Mouse (Mus musculus) forebrain, embryonic 16.5 days (tissue): ENCODE results near the gene Sobp. TPM values are rescaled to one million over a fixed set of nuclear protein-coding genes. Genes with fewer than 3 reads are reported as not detected.

ENCODE experiments used
- ATAC-seq: fragments of 200-750 bp; cut with Nextera tagmentation; 2 replicates; pipeline ENCODE4 v1.8.0; 2017; ENCODE audit warnings: mild to moderate bottlenecking, moderate library complexity
- H3K27ac ChIP-seq: fragments of 300-500 bp; sonication (generic); 2 replicates; pipeline ENCODE4 v1.5.1; 2014; ENCODE audit warnings: low read length, control low read depth
- H3K27me3 ChIP-seq: fragments of 300-500 bp; sonication (generic); replicated peaks from 2 replicates; pipeline ENCODE4 v1.6.1; 2014; ENCODE audit warnings: low read length; ENCODE audit not compliant: control insufficient read depth, insufficient read depth
- H3K36me3 ChIP-seq: fragments of 300-500 bp; sonication (generic); 2 replicates; pipeline ENCODE4 v1.6.1; 2014; ENCODE audit not compliant: control insufficient read depth, insufficient read depth
- H3K4me1 ChIP-seq: fragments of 300-500 bp; sonication (generic); replicated peaks from 2 replicates; pipeline ENCODE4 v1.6.1; 2014; ENCODE audit warnings: low read length; ENCODE audit not compliant: control insufficient read depth, insufficient read depth
- H3K4me2 ChIP-seq: fragments of 300-500 bp; sonication (generic); 2 replicates; pipeline ENCODE4 v1.6.1; 2014; ENCODE audit warnings: mild to moderate bottlenecking, low read length, control low read depth
- H3K4me3 ChIP-seq: fragments of 300-500 bp; sonication (generic); replicated peaks from 2 replicates; pipeline ENCODE4 v1.5.1; 2014; ENCODE audit warnings: mild to moderate bottlenecking, low read length, control low read depth
- H3K9ac ChIP-seq: fragments of 300-500 bp; sonication (generic); replicated peaks from 2 replicates; pipeline ENCODE4 v1.6.1; 2014; ENCODE audit warnings: low read depth, low read length, control low read depth
- H3K9me3 ChIP-seq: fragments of 300-500 bp; sonication (generic); 2 replicates; pipeline ENCODE4 v1.6.1; 2016; ENCODE audit warnings: low read length; ENCODE audit not compliant: control insufficient read depth
- WGBS: fragments of 180-500 bp; shearing (Covaris S2); extraction: QIAGEN DNeasy Blood & Tissue Kit; methylation state at CpG from one replicate; pipeline ENCODE4 v1.1.7; 2014; 5-methylcytosine and 5-hydroxymethylcytosine counted together
- polyA plus RNA-seq: library from polyadenylated mRNA; unstranded; fragments of >200 nt; fragmentation: Nextera tagmentation; extraction: Ambion mirVana; gene quantifications from 2 replicates; pipeline ENCODE4 v1.2.1, GENCODE M21; 2015

Sobp gene
- polyA plus RNA-seq, 1 experiment from 2014 or later, result 15.1 TPM

DNA sequence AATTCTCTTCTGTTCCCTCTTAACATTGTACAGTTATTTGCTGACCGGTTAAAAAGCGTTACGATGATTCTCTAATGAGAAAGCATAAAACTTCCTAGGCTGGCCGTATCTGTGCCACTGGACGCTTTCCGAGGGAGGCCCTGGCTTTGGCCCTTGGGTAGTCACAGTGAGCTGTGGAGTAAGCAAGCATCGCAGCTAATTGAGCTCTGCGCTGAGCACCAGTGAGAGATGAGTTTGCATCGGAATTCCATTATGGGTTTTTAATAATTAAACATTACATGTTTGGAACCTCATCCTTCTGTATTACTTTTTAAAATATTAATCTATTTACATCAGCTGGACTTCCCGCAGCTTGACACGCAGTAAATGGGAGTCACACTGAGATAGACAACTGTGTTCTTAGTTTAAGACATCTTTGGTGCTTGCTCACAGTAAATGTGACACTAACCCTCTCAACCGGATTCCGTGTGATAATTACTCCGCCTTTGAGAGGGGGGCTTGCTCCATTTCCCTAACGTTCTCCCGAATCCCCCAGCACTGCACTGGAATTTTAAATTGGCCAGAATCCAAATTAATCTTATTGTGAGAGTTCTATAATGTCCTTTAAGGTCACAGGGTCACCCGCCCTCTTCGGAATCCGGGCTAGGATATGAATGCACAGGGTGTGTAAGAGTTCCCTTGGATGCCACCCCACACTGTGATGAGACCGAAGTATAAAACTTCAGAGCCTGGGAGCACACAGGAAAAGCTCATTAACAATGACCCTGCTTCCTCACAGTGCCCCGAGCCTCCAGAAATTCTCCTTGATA, 137.5 kb downstream of the Sobp start:
- Histone ChIP-seq H3K9me3 (no peaks in the 10 kb centered on the region), H3K27ac (no peak overlapping the region), H3K4me3 (no peak overlapping the region), H3K4me2 (no peak overlapping the region), H3K4me1 (peaks cover 9% of the 10 kb centered on the region), H3K36me3 (no peaks in the 10 kb centered on the region), H3K27me3 (no peaks in the 10 kb centered on the region), H3K9ac (no peak overlapping the region)
- 40% methylated on average over 21 of the region's 21 CpGs for WGBS
- ATAC-seq, result no peak

DNA sequence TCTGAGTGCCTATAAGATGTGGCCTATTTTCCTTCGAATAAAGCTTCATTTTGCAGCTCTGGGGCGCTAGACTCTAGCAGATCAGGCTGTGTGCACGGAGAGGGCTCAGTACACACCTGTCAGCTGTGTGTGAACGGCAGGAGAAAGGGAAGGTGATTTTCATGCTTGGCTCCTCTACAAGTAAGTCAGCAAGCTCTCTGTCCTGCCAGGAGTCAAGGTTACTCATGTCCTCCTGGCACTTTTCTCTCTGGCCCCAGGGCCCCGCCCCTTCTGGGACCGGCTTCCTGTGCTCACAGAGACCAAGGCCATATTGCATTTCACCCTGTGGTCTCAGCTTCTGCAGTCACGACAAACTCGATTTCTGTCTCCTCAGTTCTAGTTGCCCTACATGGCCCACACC, 138.8 kb downstream of the Sobp start:
- no peak overlapping the region for H3K4me3 ChIP-seq
- H3K9ac ChIP-seq, result no peak overlapping the region
- ATAC-seq, result no peak
- no peaks in the 10 kb centered on the region for H3K9me3 ChIP-seq
- no peaks in the 10 kb centered on the region for H3K27me3 ChIP-seq
- no peaks in the 10 kb centered on the region for H3K36me3 ChIP-seq
- peaks cover 9% of the 10 kb centered on the region for H3K4me1 ChIP-seq
- WGBS, result 70% methylated on average over 8 of the region's 8 CpGs
- H3K4me2 ChIP-seq, result no peak overlapping the region
- no peak overlapping the region for H3K27ac ChIP-seq

DNA sequence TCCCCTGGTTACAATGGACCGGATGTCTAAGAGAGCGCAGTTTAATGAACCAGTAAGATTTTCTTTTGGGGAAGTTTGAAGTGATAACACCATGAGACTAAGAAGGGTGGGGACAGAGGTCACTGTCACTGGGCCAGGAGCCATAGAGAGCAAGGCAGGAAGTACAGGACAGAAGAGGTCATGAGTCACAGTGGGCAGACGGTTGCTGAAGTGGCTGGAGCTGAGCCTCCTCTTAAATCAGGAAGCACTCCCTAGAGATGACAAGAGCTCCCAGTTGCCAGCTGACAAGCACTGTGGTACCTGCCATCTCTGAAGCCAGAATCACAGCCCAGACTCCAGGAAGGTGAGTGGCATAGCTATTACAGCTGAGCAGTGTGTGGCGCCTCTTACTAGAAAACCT, 139.5 kb downstream of the Sobp start:
- peaks cover 9% of the 10 kb centered on the region for H3K4me1 ChIP-seq
- WGBS, result 81% methylated on average over 4 of the region's 4 CpGs
- no peak for ATAC-seq

DNA sequence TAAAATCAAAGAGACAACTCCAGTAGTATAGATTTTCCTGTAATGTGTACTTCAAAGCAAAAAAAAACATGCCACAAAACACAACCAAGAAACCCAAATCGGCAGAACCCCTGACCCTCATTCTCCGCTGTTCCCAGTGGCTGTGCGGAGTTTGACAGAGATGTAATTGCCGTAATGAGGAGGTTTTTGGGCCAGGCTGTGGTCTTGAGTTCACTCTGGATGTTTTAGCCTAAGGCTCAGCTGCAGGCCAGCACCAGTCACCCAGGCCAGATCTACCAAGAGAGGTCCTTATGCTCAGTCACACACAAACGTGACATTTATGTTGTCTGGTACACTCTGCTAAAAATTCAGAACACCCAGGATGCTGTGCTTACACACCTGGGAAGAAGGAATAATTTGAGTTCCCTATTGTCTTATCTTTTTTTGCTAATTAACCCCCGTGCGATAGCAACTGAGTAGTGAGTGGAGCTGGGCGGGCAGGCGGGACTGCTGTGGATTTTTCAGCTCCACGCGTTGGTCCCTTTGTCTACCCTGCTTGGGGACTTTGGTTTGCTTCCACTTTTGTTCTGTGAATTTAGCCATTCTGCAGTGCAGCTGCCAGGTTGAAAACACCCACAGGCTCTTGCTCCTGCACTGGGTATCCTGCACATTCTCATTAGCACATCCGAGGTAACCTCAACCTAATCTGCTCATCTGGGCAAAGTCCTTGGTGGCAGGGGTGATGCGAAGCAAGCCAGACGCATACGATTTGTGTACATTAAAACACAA, 140.7 kb downstream of the Sobp start:
- Histone ChIP-seq H3K9me3 (no peaks in the 10 kb centered on the region), H3K4me3 (no peak overlapping the region), H3K4me2 (no peak overlapping the region), H3K27ac (no peak overlapping the region), H3K36me3 (no peaks in the 10 kb centered on the region), H3K27me3 (no peaks in the 10 kb centered on the region), H3K4me1 (peaks cover 9% of the 10 kb centered on the region), H3K9ac (no peak overlapping the region)
- peak; percentile 43; the same call in 1 of the 2 replicates for ATAC-seq
- 47% methylated on average over 15 of the region's 15 CpGs for WGBS

More for the DNA sequence above, 139.5 kb downstream of the Sobp start:
- Histone ChIP-seq H3K27me3 (no peaks in the 10 kb centered on the region), H3K36me3 (no peaks in the 10 kb centered on the region), H3K27ac (no peak overlapping the region), H3K4me2 (no peak overlapping the region), H3K9ac (no peak overlapping the region), H3K9me3 (no peaks in the 10 kb centered on the region), H3K4me3 (no peak overlapping the region)

DNA sequence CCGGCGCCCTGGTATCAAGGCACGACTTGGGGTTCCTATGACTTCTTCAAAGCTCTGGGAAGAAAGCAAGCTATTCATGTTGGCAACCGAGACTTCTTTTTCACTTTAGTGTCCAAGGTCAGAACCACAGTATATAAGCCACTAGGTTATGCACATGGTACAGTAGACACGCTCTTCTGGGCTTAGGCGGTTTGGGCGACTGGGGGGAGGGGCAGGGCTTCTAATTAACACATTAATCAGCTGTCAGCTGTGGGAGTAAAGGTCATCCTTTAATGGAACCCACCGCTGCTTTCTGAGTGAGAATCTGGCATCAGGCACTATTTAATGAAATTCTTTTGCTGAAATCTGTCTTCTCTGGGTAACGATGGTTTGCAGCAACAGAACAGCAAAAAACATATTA, 147.3 kb downstream of the Sobp start:
- Histone ChIP-seq H3K4me1 (peaks cover 35% of the 10 kb centered on the region), H3K9me3 (no peaks in the 10 kb centered on the region), H3K4me3 (no peak overlapping the region), H3K27ac (no peak overlapping the region), H3K9ac (no peak overlapping the region), H3K27me3 (no peaks in the 10 kb centered on the region), H3K4me2 (no peak overlapping the region), H3K36me3 (no peaks in the 10 kb centered on the region)
- ATAC-seq, result no peak
- WGBS, result 56% methylated on average over 9 of the region's 9 CpGs

DNA sequence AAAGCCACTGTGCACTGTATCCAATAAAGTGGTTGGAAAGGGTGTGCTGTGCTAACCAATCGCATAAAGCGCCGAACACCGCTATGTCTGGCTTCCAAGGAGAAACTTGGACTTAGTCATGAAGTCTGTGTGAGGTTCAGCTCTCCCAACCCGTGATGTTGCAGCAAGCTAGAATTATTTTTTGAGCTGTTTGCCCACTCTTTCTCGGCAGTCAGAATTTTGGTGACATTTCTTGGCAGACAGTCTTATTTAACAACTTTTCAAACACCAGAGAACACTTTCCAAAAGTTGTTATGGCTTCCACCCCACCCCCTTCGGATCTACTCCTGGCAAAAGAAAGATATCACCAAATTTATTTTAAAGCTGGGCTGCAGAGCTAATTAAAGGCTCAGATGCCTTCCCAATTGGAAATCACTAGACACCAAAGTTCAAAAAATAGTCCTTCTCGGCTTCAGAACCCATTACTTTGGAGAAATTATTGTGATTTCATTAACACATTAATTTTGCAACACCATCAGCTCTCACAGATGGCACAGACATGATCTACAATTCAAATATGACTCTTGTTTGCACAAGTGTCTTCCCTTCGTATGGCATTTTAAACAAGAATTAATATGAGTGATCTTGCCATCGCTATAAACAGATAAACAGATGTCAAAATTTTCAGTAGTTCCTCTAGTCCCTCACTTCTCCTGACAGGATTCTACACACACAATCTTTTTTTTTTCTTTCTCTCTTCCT, 150.7 kb downstream of the Sobp start:
- Histone ChIP-seq H3K4me3 (no peak overlapping the region), H3K9ac (no peak overlapping the region), H3K27ac (peak overlapping the region; percentile 68; the same call in 1 of the 2 replicates), H3K4me2 (no peak overlapping the region), H3K27me3 (peaks cover 5% of the 10 kb centered on the region; the same call in 1 of the 2 replicates), H3K4me1 (peaks cover 50% of the 10 kb centered on the region), H3K36me3 (no peaks in the 10 kb centered on the region), H3K9me3 (no peaks in the 10 kb centered on the region)
- WGBS, result 42% methylated on average over 10 of the region's 10 CpGs
- peak; percentile 84 for ATAC-seq

DNA sequence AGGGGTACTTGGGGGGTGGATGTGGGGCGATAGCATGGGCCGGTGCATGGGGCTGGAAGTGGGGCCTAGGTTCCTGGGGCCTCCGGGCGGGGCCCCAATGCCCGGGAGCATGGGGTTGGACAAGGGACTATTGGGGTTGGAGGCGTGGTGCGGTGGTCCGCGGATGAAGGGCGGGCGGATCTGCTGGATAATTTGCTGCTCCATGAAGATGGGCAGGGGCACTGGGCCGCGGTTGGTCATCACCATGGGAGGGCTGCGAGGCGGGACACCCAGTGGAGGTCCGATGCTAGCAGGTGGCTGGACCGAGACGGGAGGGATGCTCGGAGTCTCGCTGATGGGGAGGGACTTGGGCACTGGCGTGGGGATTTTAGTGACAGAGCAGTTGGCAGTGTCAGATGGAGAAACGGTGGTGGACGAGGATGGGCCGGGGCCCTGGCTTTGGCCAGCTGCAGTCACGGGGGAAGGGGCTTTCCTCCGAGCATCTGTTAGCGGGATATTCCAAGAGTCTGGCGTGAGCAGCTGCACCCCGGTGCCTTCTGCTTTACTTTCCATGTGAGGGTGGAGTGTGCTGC, 152.1 kb downstream of the Sobp start:
- Histone ChIP-seq H3K27me3 (peaks cover 5% of the 10 kb centered on the region; the same call in 1 of the 2 replicates), H3K36me3 (no peaks in the 10 kb centered on the region), H3K4me2 (peak overlapping the region; percentile 96), H3K9me3 (no peaks in the 10 kb centered on the region), H3K4me3 (peak overlapping the region; percentile 51), H3K27ac (no peak overlapping the region), H3K4me1 (peaks cover 41% of the 10 kb centered on the region), H3K9ac (peak overlapping the region; percentile 69)
- 5% methylated on average over 29 of the region's 29 CpGs for WGBS
- ATAC-seq, result peak; percentile 14; the same call in 1 of the 2 replicates

DNA sequence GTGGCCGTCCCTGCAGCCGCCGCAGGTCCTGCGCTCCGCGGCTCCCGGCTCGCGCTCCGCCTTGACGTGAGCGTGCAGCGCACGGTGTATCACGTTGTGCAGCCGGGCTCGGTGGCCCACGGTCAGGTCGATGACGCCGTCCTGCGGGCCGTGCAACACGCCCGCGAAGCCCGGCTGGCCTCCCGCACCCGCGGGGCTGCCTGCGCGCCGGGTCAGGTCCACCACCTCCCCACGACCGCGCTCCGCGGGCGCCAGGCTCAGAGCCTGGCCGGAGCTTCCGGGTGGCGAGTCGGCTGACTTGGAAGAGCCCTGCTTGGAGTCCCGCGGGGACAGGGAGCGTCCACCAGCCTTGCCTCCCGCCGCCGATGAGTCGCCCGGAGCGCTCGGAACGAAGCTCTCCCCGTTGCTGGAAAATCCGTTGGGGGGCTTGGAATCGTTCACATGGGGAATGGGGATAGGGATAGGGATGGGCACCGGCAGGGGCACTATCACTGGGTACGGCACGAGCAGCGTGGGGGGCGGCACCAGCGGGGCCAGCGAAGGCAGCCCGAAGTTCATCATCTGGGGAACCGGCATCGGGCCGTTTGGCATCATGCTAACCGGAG, 152.7 kb downstream of the Sobp start:
- no peaks in the 10 kb centered on the region for H3K9me3 ChIP-seq
- H3K4me2 ChIP-seq, result peak overlapping the region; percentile 96
- H3K27ac ChIP-seq, result no peak overlapping the region
- under 1% methylated on average over 63 of the region's 69 CpGs for WGBS
- peak; percentile 16; the same call in 1 of the 2 replicates for ATAC-seq
- no peaks in the 10 kb centered on the region for H3K36me3 ChIP-seq
- H3K27me3 ChIP-seq, result peaks cover 5% of the 10 kb centered on the region; the same call in 1 of the 2 replicates
- H3K4me3 ChIP-seq, result peak overlapping the region; percentile 51
- H3K9ac ChIP-seq, result peak overlapping the region; percentile 69
- H3K4me1 ChIP-seq, result peaks cover 36% of the 10 kb centered on the region
